Mouse (Mus musculus): Measurements from ENCODE around the gene Plod1.

Gene Plod1

GRCm38 (mm10) chr4:147943005-147943404, 6.4 kb upstream of the Plod1 start:
- no peak for TF ChIP-seq GATA4 (IDR thresholded peaks at IDR 0.05; ENCODE audit: insufficient replicate concordance, low read length)

DNA sequence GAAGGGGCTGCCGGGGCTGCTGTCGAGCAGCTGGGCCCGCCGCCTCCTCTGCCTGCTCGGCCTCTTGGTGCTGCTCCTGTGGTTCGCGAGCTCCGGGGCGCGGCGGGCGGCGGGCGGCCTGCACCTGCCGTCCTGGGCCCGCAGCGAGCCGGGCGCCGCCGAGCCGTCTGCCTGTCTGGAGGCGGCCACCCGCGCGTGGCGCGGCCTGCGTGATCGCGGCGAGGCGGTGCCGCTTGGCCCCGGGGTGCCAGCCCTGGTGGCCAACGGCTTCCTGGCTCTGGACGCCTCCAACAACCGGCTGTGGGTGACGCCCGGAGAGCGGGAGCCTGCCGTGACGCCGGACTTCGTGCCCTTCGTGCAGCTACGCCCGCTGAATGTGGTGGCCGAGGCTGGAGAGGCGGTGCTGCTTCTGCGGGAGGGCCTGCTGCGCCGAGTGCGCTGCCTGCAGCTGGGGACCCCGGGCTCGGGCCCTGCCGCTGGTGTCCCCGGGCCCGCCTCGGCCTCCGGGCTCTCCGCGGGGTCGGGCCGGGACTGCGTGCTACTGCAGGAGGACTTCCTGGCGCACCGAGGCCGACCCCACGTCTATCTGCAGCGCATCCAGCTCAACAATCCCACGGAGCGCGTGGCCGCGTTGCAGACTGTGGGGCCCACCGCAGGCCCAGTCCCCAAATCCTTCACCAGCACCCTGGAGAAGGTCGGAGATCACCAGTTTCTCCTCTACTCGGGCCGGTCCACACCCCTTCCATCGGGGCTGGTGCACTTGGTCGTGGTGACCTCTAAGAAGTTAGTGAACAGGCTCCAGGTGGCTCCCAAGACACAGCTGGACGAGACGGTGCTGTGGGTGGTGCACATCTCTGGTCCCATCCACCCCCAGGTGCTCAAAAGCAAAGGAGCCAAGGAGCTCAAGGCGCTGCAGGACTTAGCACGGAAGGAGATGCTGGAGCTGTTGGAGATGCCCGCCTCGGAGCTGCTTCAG, 4.8 kb upstream of the Plod1 start:
- no peak for TF ChIP-seq GATA4 (IDR thresholded peaks at IDR 0.05; ENCODE audit: insufficient replicate concordance, low read length)

GRCm38 (mm10) chr4:147940576-147941044, 4.0 kb upstream of the Plod1 start, which contains the start of gene 2510039O18Rik:
Gene 2510039O18Rik, plus strand, starts transcription at chr4:147940895.
- no peak for TF ChIP-seq GATA4 (IDR thresholded peaks at IDR 0.05; ENCODE audit: insufficient replicate concordance, low read length)

- no peak for TF ChIP-seq GATA4 (IDR thresholded peaks at IDR 0.05; ENCODE audit: insufficient replicate concordance, low read length)
Measured at GRCm38 (mm10) chr4:147940111-147940510, 3.5 kb upstream of the Plod1 start.

- peak; percentile 27; the same call in 1 of the 2 replicates for TF ChIP-seq GATA4 (IDR thresholded peaks at IDR 0.05; ENCODE audit: insufficient replicate concordance, low read length)
Measured at GRCm38 (mm10) chr4:147938148-147939096, 1.9 kb upstream of the Plod1 start.

GRCm38 (mm10) chr4:147937486-147937885, 919 bp upstream of the Plod1 start:
- TF ChIP-seq GATA4 (IDR thresholded peaks at IDR 0.05; ENCODE audit: insufficient replicate concordance, low read length): no peak

DNA sequence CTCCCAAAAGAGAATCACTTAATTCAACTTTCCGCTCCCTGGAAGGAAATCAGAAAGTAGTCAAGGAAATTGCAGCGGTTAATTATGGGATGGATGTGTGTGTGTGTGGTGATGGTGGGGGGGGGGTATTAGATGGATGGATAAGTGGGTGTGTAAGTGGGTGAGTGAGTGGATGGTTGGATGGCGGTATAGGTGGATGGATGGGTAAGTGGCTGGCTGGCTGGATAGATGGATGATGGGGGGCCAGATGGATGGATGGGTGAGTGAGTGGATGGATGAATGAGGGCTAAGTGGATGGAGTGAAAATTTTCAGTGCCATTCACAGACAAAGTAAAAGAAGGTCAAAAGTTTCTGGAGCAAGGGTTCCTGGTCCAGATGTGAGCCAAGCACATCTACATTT, 454 bp upstream of the Plod1 start:
- no peak for TF ChIP-seq GATA4 (IDR thresholded peaks at IDR 0.05; ENCODE audit: insufficient replicate concordance, low read length)

DNA sequence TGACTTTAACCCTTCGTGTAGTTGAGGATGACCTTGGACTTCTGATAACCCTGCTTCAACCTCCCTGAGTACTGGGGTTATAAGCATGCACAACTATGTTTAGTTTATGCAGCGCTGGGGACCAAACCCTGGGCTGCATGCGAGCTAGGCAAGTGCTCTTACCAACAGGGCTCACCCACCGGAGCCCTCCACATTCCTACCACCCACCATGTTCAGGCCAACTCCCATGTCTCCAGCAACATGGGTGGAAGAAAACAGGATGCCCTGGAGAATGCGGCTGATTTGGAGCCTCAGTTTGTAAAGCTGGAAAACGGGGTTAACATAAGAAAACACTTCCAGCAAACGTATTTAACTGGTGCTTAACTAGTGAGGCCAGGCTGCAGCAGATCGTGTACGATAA, 663 bp downstream of the Plod1 start:
- TF ChIP-seq GATA4 (IDR thresholded peaks at IDR 0.05; ENCODE audit: insufficient replicate concordance, low read length): no peak

DNA sequence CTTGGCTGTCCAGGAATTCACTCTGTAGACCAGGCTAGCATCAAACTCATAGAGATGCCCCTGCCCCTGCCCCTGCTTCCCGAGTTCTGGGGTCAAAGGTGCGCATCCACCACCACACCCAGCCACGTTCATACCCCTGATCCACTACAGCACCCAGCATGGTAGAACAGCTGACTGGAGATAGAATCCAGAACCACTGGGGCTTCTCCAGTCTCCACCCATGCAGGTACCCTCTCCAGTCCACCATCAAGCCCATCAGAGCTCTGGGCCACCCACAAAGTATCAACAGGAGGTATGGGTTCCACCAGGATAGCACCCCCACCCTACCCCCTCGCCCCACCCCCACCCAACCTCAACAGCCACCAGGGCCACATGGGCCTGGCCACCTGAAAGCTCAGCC, 2.0 kb downstream of the Plod1 start:
- TF ChIP-seq GATA4 (IDR thresholded peaks at IDR 0.05; ENCODE audit: insufficient replicate concordance, low read length): no peak

GRCm38 (mm10) chr4:147934134-147934533, 2.4 kb downstream of the Plod1 start:
- TF ChIP-seq GATA4 (IDR thresholded peaks at IDR 0.05; ENCODE audit: insufficient replicate concordance, low read length): no peak

DNA sequence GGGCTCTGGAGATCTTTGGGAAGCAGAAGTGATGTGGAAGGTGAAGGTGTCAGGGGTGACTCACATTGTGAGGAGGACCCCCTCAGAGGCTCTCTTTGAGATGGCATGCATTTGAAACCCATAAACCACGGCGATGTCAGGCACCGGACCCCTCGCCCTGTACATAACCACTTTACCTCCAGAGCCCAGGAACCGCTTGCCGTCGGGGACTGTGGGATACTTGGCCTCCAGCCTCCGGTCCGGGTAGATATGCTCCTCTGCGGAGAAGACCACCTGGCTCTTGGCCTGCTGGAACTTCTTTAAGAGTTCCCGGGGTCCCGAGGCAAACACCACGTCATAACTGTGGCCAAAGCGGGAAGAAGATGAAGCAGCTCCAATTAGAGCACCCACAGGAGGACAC, 5.6 kb downstream of the Plod1 start:
- no peak for TF ChIP-seq GATA4 (IDR thresholded peaks at IDR 0.05; ENCODE audit: insufficient replicate concordance, low read length)

GRCm38 (mm10) chr4:147928540-147928939, 8.0 kb downstream of the Plod1 start:
- no peak for TF ChIP-seq GATA4 (IDR thresholded peaks at IDR 0.05; ENCODE audit: insufficient replicate concordance, low read length)

DNA sequence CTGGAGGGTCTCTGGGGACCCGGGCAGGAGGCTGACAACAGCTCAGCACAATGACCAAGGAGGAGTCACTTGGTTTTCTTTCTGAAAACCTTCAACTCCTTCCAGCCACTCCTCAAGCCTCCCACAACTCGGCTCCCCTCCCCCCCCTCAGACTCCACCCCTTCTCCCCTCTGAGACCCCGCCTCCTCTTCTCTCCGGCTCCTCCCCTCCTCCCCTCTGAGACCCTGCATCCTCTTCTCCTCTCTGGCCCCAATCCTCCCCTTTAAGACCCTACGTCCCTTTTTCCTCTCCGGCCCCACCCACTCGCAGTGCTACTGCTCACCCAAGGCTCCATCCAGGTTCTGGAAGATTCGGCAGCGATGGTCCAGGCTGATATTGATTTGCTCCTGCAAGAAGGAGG, 8.4 kb downstream of the Plod1 start:
- no peak for TF ChIP-seq GATA4 (IDR thresholded peaks at IDR 0.05; ENCODE audit: insufficient replicate concordance, low read length)

- TF ChIP-seq GATA4 (IDR thresholded peaks at IDR 0.05; ENCODE audit: insufficient replicate concordance, low read length): no peak
Measured at GRCm38 (mm10) chr4:147927705-147928104, 8.9 kb downstream of the Plod1 start.

DNA sequence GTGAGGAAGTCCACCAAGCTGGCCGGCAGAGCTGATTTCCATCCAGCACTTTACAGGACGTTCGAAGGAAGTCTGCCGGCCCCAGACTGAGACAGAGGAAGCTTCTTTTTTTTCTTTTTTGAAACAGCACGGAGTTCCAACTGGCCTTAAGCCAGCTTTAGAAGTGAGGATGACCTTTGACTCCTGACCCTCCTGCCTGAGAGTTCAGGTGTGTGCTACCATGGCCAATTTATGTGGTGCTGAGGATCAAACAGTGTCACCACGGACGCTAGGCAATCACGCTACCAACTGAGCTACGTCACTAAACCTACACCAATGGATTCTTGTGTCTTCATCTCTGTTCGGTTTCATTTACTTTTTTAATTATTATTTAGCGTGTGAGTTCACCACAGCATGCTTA, 14.2 kb downstream of the Plod1 start:
- TF ChIP-seq GATA4 (IDR thresholded peaks at IDR 0.05; ENCODE audit: insufficient replicate concordance, low read length): no peak
